Comparison of ENCODE assay signal across 20 mouse cellular contexts in the genomic region with DNA sequence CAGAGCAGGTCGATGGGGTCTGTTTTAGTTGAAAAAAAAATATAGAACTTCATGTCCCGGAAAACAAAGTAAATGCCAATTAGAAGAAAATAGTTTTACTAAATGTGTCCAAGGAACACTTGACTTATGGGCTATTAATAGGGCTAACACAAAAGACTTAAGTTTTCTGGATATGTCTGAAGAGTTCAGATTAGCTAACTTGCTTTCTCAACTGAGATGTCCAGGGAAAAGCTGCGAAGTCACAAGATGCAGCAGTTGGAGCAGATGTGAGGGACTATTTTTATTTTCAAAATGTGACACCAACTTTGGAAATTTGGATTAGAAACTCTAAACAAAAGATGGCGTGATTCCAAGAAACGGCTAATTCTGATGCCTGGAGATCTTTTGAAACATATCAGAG.
DNase-seq lines count a peak whose midpoint lies in the region; ATAC-seq and TF ChIP-seq lines count a peak whose summit lies in the region.
"Had no signal": no experiment of that assay in that cellular context is flagged by ENCODE, and none has a peak within 500 bp of the region (broad histone marks: within the 10 kb centered on the region; RNA-seq: fewer than 3 reads in every experiment).

No protein-coding gene starts in this region.

- 0 out of 2 replicates have a peak overlapping the region, but pooled peaks have one; percentile 46 for H3K27ac ChIP-seq in layer of hippocampus, adult 2 months
- H3K27ac ChIP-seq in liver, embryonic 12.5 days = no peak overlapping the region
- H3K27ac ChIP-seq: embryonic facial prominence, embryonic 12.5 days; forebrain, embryonic 15.5 days; heart, adult 2 months; heart, embryonic 13.5 days; hindbrain, embryonic 13.5 days had no signal

- no peaks in the 10 kb centered on the region for H3K27me3 ChIP-seq in liver, embryonic 12.5 days (replicated peaks)
- H3K27me3 ChIP-seq: embryonic facial prominence, embryonic 12.5 days; forebrain, embryonic 15.5 days; heart, embryonic 13.5 days; hindbrain, embryonic 13.5 days had no signal

- no peak for TF ChIP-seq CTCF in layer of hippocampus, adult 2 months (conservative IDR thresholded peaks at IDR 0.05)

- no peak overlapping the region for H3K4me3 ChIP-seq in layer of hippocampus, adult 2 months
- no peak overlapping the region for H3K4me3 ChIP-seq in liver, embryonic 12.5 days
- H3K4me3 ChIP-seq: embryonic facial prominence, embryonic 12.5 days; forebrain, embryonic 15.5 days; heart, adult 2 months; heart, embryonic 13.5 days; hindbrain, embryonic 13.5 days had no signal

- WGBS in liver, embryonic 12.5 days (ENCODE audit: insufficient replicate concordance) = 71% methylated on average over 5 of the region's 5 CpGs

- H3K9me3 ChIP-seq in liver, embryonic 12.5 days (replicated peaks) = no peaks in the 10 kb centered on the region
- H3K9me3 ChIP-seq: embryonic facial prominence, embryonic 12.5 days; forebrain, embryonic 15.5 days; heart, embryonic 13.5 days; hindbrain, embryonic 13.5 days had no signal

- H3K9ac ChIP-seq in liver, embryonic 12.5 days = no peak overlapping the region
- H3K9ac ChIP-seq: embryonic facial prominence, embryonic 12.5 days; forebrain, embryonic 15.5 days; heart, embryonic 13.5 days; hindbrain, embryonic 13.5 days had no signal

- H3K4me2 ChIP-seq in liver, embryonic 12.5 days = no peak overlapping the region
- H3K4me2 ChIP-seq: embryonic facial prominence, embryonic 12.5 days; forebrain, embryonic 15.5 days; heart, embryonic 13.5 days; hindbrain, embryonic 13.5 days had no signal

- no peaks in the 10 kb centered on the region for H3K4me1 ChIP-seq in liver, embryonic 12.5 days
- H3K4me1 ChIP-seq: embryonic facial prominence, embryonic 12.5 days; forebrain, embryonic 15.5 days; hindbrain, embryonic 13.5 days had no signal

- no peaks in the 10 kb centered on the region for H3K36me3 ChIP-seq in liver, embryonic 12.5 days
- H3K36me3 ChIP-seq: embryonic facial prominence, embryonic 12.5 days; forebrain, embryonic 15.5 days; G1E; heart, embryonic 13.5 days; hindbrain, embryonic 13.5 days had no signal

- ATAC-seq in liver, embryonic 12.5 days = no peak
- ATAC-seq: CD4-positive, CD25-positive, alpha-beta regulatory T cell, adult 4 months; forebrain, embryonic 15.5 days had no signal

- peak; percentile 65 for DNase-seq in heart, adult 11 months
- DNase-seq in heart, postnatal 4 days = no peak
- DNase-seq in layer of hippocampus, adult 2 months (ENCODE audit: low spot score in 2 of 2) = no peak
- no peak for DNase-seq in layer of hippocampus, postnatal 10 days (ENCODE audit: low spot score in 2 of 2)
- peak; percentile 51 for DNase-seq in lung, postnatal 10 days
- DNase-seq in ovary, adult 18-20 months (ENCODE audit: low spot score) = no peak
- DNase-seq: adrenal gland, postnatal 10 days; B cell, adult 2 months; cerebellum, adult 11-12 months; cerebellum, adult 9-10 months; cerebellum, postnatal 25 days; gastrocnemius, postnatal 36 days; heart, adult 2 months had no signal

Comparison
In these comparisons a context has a peak if more than half of its experiments do, and no peak if none do; other contexts are left out.
1. DNase-seq: peak in heart, adult 11 months (single experiment) and lung, postnatal 10 days (single experiment); none in heart, postnatal 4 days (single experiment), layer of hippocampus, adult 2 months (0 of 2), layer of hippocampus, postnatal 10 days (0 of 2) and ovary, adult 18-20 months (single experiment).